Mouse (Mus musculus) midbrain, embryonic 16.5 days (tissue): ENCODE data around the gene Inpp5b. TPM values are rescaled to one million over a fixed set of nuclear protein-coding genes. Genes with fewer than 3 reads are reported as not detected.
"Not testable (repeated sequence)": the region's sequence is repeated elsewhere in the genome, so short reads cannot be mapped to it uniquely, and the experiment has no call there.

Experiments used
- ATAC-seq: fragments of 200-750 bp; cut with Nextera tagmentation; 2 replicates; pipeline ENCODE4 v1.8.0; 2017; ENCODE audit warnings: moderate TSS enrichment
- H3K27ac ChIP-seq: fragments of 300-500 bp; sonication (generic); 2 replicates; pipeline ENCODE4 v1.5.1; 2014; ENCODE audit warnings: mild to moderate bottlenecking, low read length, mixed read lengths
- H3K27me3 ChIP-seq: fragments of 300-500 bp; sonication (generic); 2 replicates; pipeline ENCODE4 v1.6.1; 2014; ENCODE audit warnings: low read depth, low read length, mixed read lengths; ENCODE audit not compliant: control insufficient read depth, insufficient read depth
- H3K36me3 ChIP-seq: fragments of 300-500 bp; sonication (generic); 2 replicates; pipeline ENCODE4 v1.6.1; 2014; ENCODE audit warnings: mild to moderate bottlenecking, low read length, moderate library complexity, mixed read lengths; ENCODE audit not compliant: control insufficient read depth, insufficient read depth
- H3K4me1 ChIP-seq: fragments of 300-500 bp; sonication (generic); 2 replicates; pipeline ENCODE4 v1.6.1; 2014; ENCODE audit warnings: mild to moderate bottlenecking, low read length, mixed read lengths; ENCODE audit not compliant: control insufficient read depth, insufficient read depth
- H3K4me2 ChIP-seq: fragments of 300-500 bp; sonication (generic); 2 replicates; pipeline ENCODE4 v1.6.1; 2014; ENCODE audit warnings: mild to moderate bottlenecking, low read length, mixed read lengths
- H3K4me3 ChIP-seq: fragments of 300-500 bp; sonication (generic); 2 replicates; pipeline ENCODE4 v1.5.1; 2014; ENCODE audit warnings: low read depth, mild to moderate bottlenecking, low read length, moderate library complexity, mixed read lengths
- H3K9ac ChIP-seq: fragments of 300-500 bp; sonication (generic); 2 replicates; pipeline ENCODE4 v1.6.1; 2014; ENCODE audit warnings: low read depth, low read length, mixed read lengths
- H3K9me3 ChIP-seq: fragments of 300-500 bp; sonication (generic); replicated peaks from 2 replicates; pipeline ENCODE4 v1.6.1; 2014; ENCODE audit warnings: mild to moderate bottlenecking, low read length, mixed read lengths; ENCODE audit not compliant: control insufficient read depth, poor library complexity, severe bottlenecking
- WGBS: fragments of 180-500 bp; shearing (Covaris S2); extraction: QIAGEN DNeasy Blood & Tissue Kit; methylation state at CpG from one replicate; pipeline ENCODE4 v1.1.7; 2014; 5-methylcytosine and 5-hydroxymethylcytosine counted together
- polyA plus RNA-seq: library from polyadenylated mRNA; unstranded; fragments of >200 nt; fragmentation: Nextera tagmentation; extraction: Ambion mirVana; gene quantifications from 2 replicates; pipeline ENCODE4 v1.2.1, GENCODE M21; 2015

Inpp5b gene
- polyA plus RNA-seq, 1 experiment from 2014 or later, result 26.6 TPM

DNA sequence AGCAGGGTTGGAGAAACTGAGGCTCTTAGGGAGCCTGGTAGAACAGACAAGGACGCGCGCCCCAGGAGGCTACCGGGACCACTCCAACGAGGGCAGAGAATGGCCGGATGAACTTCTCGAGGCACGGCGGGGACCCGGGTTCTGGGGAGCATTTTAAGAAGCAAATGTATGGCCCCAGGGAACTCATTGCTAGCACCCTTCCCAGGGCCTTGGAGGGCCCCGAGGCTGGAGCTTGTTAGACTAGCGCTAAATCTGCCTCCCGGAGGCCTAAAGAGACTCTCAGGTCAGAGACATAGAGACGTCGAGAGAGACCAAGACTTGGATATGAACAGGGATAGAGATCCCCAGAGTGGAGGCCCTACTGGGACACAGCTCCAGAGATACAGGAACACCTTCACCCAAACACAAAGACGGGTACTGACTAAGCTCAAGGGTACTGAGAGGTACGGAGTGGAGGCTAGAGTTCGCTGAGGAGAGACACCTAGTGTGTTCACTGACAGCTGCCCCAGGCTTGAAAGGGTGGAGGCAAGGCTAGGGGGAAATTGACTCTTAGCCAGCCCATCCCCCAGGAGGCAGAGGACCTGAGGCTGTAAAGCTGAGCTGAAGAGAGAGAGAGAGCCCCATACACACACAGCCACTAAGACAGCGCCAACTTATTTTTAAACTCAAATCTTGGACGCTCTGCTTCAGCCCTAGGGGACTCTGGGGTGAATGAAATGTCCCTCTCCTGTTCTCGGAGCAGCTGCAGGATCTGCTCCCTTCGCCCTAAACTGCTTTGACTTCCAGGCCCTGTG, 40.4 kb upstream of the Inpp5b start:
- ATAC-seq, result no peak; the same call in 1 of the 2 replicates
- Histone ChIP-seq H3K9me3 (no peaks in the 10 kb centered on the region), H3K4me2 (peak overlapping the region; percentile 98), H3K27ac (no peak overlapping the region), H3K4me1 (peaks cover 20% of the 10 kb centered on the region), H3K4me3 (peak overlapping the region; percentile 67), H3K36me3 (no peaks in the 10 kb centered on the region), H3K27me3 (peaks cover 6% of the 10 kb centered on the region), H3K9ac (peak overlapping the region; percentile 76)
- 3% methylated on average over 22 of the region's 22 CpGs for WGBS

DNA sequence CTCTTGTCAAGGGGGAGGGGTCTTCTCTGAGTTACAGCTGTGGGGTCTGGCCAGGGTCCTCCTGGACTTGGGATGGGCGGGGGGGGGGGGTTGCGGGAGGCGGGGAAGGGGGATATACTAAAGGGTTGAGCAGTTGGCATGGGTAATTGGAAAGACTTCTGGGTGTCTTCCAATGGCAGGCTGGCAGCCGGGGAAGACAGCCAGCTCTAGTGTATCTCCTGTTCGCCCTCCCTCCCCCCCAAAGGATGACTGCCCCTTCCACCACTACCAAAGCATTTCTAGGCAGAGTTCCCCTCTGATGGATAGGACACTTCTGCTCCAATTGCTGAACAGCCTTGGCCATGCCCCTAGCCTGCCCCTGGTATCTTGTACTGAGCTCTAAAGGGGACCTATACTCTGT, 39.7 kb upstream of the Inpp5b start:
- peaks cover 5% of the 10 kb centered on the region; the same call in 1 of the 2 replicates for H3K27me3 ChIP-seq
- peak overlapping the region; percentile 67; the same call in 1 of the 2 replicates for H3K4me3 ChIP-seq
- peak overlapping the region; percentile 98; the same call in 1 of the 2 replicates for H3K4me2 ChIP-seq
- ATAC-seq, result no peak
- peaks cover 20% of the 10 kb centered on the region for H3K4me1 ChIP-seq
- no peak overlapping the region for H3K9ac ChIP-seq
- WGBS, result 45% methylated on average over 3 of the region's 5 CpGs
- no peaks in the 10 kb centered on the region for H3K9me3 ChIP-seq
- no peak overlapping the region for H3K27ac ChIP-seq
- no peaks in the 10 kb centered on the region for H3K36me3 ChIP-seq

DNA sequence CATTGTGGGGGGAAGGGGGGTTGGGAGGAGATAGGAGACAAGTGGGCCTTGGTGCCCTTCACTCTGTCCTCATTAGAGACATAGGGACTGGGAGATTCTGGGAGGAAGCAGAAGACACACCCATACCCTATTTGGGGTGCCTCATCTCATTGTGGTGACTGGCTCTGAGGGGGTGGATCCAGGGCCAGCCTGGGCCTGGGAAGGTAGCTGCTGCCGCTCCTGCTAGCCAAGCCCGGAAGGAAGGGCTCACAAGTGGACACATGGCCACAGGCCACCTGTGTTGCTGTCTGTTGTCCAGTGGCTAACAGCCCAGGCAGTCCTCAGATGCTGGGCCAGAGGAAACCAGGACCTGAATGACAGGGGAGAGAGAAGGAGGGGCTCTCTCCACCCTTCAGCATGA, 38.2 kb upstream of the Inpp5b start:
- no peak overlapping the region for H3K4me3 ChIP-seq
- peaks cover 20% of the 10 kb centered on the region for H3K4me1 ChIP-seq
- H3K9ac ChIP-seq, result no peak overlapping the region
- H3K4me2 ChIP-seq, result no peak overlapping the region
- WGBS, result 49% methylated on average over 2 of the region's 2 CpGs
- H3K27me3 ChIP-seq, result peaks cover 5% of the 10 kb centered on the region; the same call in 1 of the 2 replicates
- no peaks in the 10 kb centered on the region for H3K36me3 ChIP-seq
- no peak for ATAC-seq
- H3K27ac ChIP-seq, result no peak overlapping the region
- no peaks in the 10 kb centered on the region for H3K9me3 ChIP-seq

DNA sequence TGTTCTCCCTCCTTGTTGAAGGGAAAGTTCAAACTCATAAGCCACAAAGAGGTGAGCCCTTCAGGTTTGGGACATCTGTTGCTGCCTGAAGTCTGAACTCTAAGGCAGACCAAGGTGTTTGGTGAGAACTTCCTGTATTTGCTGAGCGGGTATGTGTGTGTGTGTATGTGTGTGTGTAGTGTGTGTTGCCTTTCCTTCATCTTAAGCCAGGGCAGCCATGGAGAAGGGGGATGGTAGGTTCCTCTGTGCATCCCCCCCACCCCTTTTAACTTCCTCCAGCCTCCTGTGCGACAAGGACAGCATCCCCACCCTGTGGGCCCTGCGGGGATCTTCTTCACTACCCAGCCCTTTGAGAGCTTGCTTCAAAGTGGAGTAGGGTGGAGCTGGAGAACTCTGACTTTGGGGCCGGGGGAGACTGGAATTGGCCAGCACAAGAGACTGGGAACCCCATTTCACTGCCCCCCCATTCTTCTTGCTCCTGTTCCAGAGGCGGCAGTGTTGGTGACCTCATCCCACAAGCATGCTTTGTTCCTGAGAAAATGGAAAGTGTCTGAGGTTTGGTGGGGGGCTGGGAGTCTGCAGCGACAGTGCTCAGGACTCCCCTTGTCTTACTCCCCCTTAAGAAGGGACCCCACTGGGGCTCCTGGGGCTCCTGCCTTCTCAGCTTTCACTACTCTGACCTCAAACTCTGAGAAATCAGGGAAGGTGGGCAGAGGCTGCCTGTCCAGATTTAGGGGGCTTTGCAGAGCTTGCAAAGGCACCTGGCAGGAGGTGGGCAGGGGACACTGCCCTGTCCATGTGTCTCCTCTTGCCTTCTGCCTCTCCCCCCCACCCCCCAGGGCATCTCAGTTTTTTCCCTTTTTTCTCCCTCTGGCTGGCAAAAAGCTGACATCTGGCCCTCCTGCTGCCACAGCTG, 37.5 kb upstream of the Inpp5b start:
- Histone ChIP-seq H3K36me3 (no peaks in the 10 kb centered on the region), H3K9ac (peak overlapping the region; percentile 38; the same call in 1 of the 2 replicates), H3K4me2 (no peak overlapping the region), H3K4me3 (no peak overlapping the region), H3K4me1 (peaks cover 26% of the 10 kb centered on the region), H3K27me3 (peaks cover 7% of the 10 kb centered on the region; the same call in 1 of the 2 replicates), H3K27ac (0 out of 2 replicates have a peak overlapping the region, but pooled peaks have one; percentile 52), H3K9me3 (no peaks in the 10 kb centered on the region)
- WGBS, result 9% methylated on average over 6 of the region's 6 CpGs
- ATAC-seq, result no peak

DNA sequence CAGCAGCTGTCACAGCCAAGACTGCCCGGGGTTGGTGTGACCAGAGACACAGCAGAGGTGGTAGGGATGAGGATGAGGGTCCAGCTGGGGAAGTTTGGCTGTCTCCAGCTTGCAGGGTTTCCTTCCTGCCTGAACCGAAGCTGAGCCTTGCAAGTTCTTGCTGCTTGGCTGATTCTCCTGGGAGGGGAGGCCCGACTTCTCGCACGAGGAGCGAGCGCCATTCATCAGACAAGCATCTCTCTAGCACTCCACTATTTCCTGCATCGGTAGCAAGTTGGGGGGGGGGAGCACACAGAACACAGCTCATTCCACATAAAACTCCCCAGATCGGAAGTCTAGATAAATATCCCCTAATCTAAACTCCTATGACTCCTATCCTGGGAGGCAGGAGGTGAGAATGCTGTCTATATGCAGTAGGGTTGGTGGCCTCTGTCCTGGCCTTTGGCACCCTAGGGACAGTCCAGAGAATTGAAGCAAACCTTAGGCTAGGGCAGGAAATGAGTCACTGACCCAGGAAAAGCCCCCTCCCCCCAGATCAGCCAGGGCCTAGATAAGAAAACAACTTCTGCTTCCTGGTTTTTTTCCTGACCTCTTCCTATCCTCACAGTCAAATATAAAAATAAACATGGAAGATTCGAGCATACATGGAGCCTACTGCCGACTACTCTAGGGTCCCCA, 36.7 kb upstream of the Inpp5b start:
- H3K27ac ChIP-seq, result 0 out of 2 replicates have a peak overlapping the region, but pooled peaks have one; percentile 52
- H3K36me3 ChIP-seq, result no peaks in the 10 kb centered on the region
- ATAC-seq, result no peak
- peaks cover 26% of the 10 kb centered on the region for H3K4me1 ChIP-seq
- no peak overlapping the region for H3K4me2 ChIP-seq
- H3K27me3 ChIP-seq, result peaks cover 14% of the 10 kb centered on the region; the same call in 1 of the 2 replicates
- peak overlapping the region; percentile 38; the same call in 1 of the 2 replicates for H3K9ac ChIP-seq
- no peaks in the 10 kb centered on the region for H3K9me3 ChIP-seq
- WGBS, result 20% methylated on average over 11 of the region's 11 CpGs
- no peak overlapping the region for H3K4me3 ChIP-seq

DNA sequence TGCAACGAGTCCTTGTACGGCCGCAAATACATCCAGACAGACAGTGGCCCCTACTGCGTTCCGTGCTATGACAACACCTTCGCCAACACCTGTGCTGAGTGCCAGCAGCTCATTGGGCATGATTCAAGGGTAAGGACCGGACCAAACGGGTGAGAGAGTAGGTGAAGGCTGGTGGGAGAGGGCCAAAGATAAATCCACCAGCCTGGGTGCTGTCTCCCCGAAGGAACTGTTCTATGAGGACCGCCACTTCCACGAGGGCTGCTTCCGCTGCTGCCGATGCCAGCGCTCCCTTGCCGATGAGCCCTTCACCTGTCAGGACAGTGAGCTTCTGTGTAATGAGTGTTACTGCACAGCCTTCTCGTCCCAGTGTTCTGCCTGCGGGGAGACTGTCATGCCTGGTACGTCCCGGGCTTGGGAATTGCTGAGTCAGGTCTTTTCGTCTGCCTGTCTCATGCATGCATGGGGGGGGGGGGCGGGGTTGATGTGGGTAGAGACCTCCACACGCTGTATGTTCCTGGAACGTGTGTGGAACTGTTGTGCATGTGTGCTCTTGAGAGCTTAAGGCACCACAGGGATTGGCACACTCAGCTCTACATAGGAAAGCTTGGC, 35.9 kb upstream of the Inpp5b start:
- ATAC-seq, result no peak
- WGBS, result 87% methylated on average over 23 of the region's 23 CpGs
- H3K27ac ChIP-seq, result no peak overlapping the region
- H3K27me3 ChIP-seq, result peaks cover 16% of the 10 kb centered on the region; the same call in 1 of the 2 replicates
- H3K4me2 ChIP-seq, result no peak overlapping the region
- no peak overlapping the region for H3K9ac ChIP-seq
- H3K36me3 ChIP-seq, result no peaks in the 10 kb centered on the region
- no peaks in the 10 kb centered on the region for H3K9me3 ChIP-seq
- no peak overlapping the region for H3K4me3 ChIP-seq
- peaks cover 21% of the 10 kb centered on the region; the same call in 1 of the 2 replicates for H3K4me1 ChIP-seq

DNA sequence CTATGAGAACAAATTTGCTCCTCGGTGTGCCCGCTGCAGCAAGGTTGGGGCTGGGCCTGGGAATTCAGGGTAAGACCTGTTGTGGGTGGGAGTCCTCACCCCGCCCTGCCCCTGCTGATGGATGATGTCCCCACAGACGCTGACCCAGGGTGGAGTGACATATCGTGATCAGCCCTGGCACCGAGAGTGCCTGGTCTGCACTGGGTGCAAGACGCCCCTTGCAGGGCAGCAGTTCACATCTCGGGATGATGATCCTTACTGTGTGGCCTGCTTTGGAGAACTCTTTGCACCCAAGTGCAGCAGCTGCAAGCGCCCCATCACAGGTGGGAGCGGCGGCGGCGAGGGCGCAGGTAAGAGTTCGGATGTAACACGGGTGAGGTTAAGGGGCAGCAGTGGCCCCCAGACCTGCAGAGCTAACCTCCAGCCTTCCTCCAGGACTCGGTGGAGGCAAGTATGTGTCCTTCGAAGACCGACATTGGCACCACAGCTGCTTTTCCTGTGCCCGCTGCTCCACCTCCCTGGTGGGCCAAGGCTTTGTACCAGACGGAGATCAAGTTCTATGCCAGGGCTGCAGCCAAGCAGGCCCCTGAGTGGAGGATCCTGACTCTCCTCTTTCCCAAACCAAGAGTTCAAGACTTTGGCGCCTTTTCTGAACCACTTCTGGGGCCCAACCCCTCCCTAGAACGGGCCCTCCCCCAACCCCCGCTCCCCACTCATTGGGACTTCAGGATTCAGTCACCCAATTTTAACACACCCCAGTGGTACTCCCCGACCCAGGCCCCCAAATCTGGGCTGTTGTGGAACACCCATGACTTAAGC, 34.1 kb upstream of the Inpp5b start:
- 92% methylated on average over 24 of the region's 25 CpGs for WGBS
- H3K4me2 ChIP-seq, H3K36me3 ChIP-seq, H3K27ac ChIP-seq, H3K9me3 ChIP-seq, ATAC-seq, H3K9ac ChIP-seq, H3K4me3 ChIP-seq: not testable (repeated sequence)
- H3K4me1 ChIP-seq, result peaks cover 15% of the 10 kb centered on the region; the same call in 1 of the 2 replicates
- peaks cover 12% of the 10 kb centered on the region; the same call in 1 of the 2 replicates for H3K27me3 ChIP-seq
